Mouse (Mus musculus) liver, postnatal 0 days (tissue): ENCODE data around the gene Slc7a1.

Experiments
- CTCF ChIP-seq: sonication (generic); IDR thresholded peaks from 2 replicates; pipeline ENCODE4 v1.5.1; 2016; ENCODE audit warnings: antibody characterized with exemption, low read depth
- EP300 ChIP-seq: IDR thresholded peaks from 2 replicates; pipeline ENCODE4 v1.6.1; 2016; ENCODE audit warnings: antibody characterized with exemption, low read depth, mild to moderate bottlenecking

GRCm38 (mm10) chr5:148392831-148393230 is 6.9 kb downstream of the Slc7a1 start:
- TF ChIP-seq CTCF (no peak), EP300 (no peak)
